Mouse (Mus musculus): ENCODE data around the gene Phldb2. TPM values are rescaled to one million over a fixed set of nuclear protein-coding genes. Genes with fewer than 3 reads are reported as not detected.

The Phldb2 gene
- polyA plus RNA-seq, 1 experiment from 2014 or later: 40.2 TPM

- Histone ChIP-seq H3K9me3 (ENCODE audit: control insufficient read depth, low read length) (no peaks in the 10 kb centered on the region), H3K4me2 (ENCODE audit: low read depth, low read length) (no peak overlapping the region), H3K4me3 (ENCODE audit: low read depth, low read length) (no peak overlapping the region), H3K27me3 (replicated peaks; ENCODE audit: control insufficient read depth, insufficient read depth, low read length) (no peaks in the 10 kb centered on the region), H3K9ac (ENCODE audit: low read depth, low read length) (no peak overlapping the region), H3K36me3 (ENCODE audit: control insufficient read depth, insufficient read depth, low read length) (peaks cover 8% of the 10 kb centered on the region), H3K4me1 (ENCODE audit: control insufficient read depth, insufficient read depth, low read length) (no peaks in the 10 kb centered on the region), H3K27ac (replicated peaks; ENCODE audit: low read depth, low read length) (no peak overlapping the region)
- DNase-seq (ENCODE audit: low spot score) (no peak), ATAC-seq (ENCODE audit: low read depth) (no peak)
- 75% methylated on average over 3 of the region's 3 CpGs for WGBS
Observed at GRCm38 (mm10) chr16:45817795-45818194, 135.6 kb downstream of the Phldb2 start.

- Histone ChIP-seq H3K27ac (replicated peaks; ENCODE audit: low read depth, low read length) (no peak overlapping the region), H3K4me2 (ENCODE audit: low read depth, low read length) (no peak overlapping the region), H3K9ac (ENCODE audit: low read depth, low read length) (no peak overlapping the region), H3K27me3 (replicated peaks; ENCODE audit: control insufficient read depth, insufficient read depth, low read length) (no peaks in the 10 kb centered on the region), H3K36me3 (ENCODE audit: control insufficient read depth, insufficient read depth, low read length) (peaks cover 5% of the 10 kb centered on the region; the same call in 1 of the 2 replicates), H3K4me1 (ENCODE audit: control insufficient read depth, insufficient read depth, low read length) (no peaks in the 10 kb centered on the region; the same call in 1 of the 2 replicates), H3K9me3 (ENCODE audit: control insufficient read depth, low read length) (no peaks in the 10 kb centered on the region), H3K4me3 (ENCODE audit: low read depth, low read length) (no peak overlapping the region)
- DNase-seq (ENCODE audit: low spot score): no peak
- ATAC-seq (ENCODE audit: low read depth): no peak
Observed at GRCm38 (mm10) chr16:45816670-45817069, 136.7 kb downstream of the Phldb2 start.

DNA sequence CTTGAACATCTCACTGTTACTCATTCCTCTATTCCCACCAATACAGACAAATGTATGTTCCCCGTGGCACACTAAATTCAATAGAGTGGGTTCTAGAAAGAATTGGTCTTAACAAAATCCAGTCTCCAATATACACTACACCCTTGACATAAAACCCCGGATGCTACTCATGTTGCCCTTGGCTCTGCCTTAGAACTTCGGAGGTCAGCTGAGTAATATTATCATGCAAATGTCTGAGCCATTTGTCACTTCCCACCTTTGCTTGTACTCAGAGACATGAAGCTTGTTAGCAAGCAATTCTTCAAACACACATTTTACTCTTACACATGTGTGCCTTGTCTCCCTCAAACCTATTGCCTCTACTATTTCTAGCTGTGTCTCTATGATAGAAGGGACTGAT, 138.8 kb downstream of the Phldb2 start:
- 92% methylated on average over 3 of the region's 3 CpGs for WGBS
- no peaks in the 10 kb centered on the region for H3K36me3 ChIP-seq (ENCODE audit: control insufficient read depth, insufficient read depth, low read length)
- no peak overlapping the region for H3K4me3 ChIP-seq (ENCODE audit: low read depth, low read length)
- ATAC-seq (ENCODE audit: low read depth): no peak
- H3K27me3 ChIP-seq (replicated peaks; ENCODE audit: control insufficient read depth, insufficient read depth, low read length): no peaks in the 10 kb centered on the region
- no peak overlapping the region for H3K4me2 ChIP-seq (ENCODE audit: low read depth, low read length)
- H3K9me3 ChIP-seq (ENCODE audit: control insufficient read depth, low read length): no peaks in the 10 kb centered on the region
- no peak overlapping the region for H3K9ac ChIP-seq (ENCODE audit: low read depth, low read length)
- DNase-seq (ENCODE audit: low spot score): no peak
- H3K4me1 ChIP-seq (ENCODE audit: control insufficient read depth, insufficient read depth, low read length): peaks cover 17% of the 10 kb centered on the region
- H3K27ac ChIP-seq (replicated peaks; ENCODE audit: low read depth, low read length): no peak overlapping the region

DNA sequence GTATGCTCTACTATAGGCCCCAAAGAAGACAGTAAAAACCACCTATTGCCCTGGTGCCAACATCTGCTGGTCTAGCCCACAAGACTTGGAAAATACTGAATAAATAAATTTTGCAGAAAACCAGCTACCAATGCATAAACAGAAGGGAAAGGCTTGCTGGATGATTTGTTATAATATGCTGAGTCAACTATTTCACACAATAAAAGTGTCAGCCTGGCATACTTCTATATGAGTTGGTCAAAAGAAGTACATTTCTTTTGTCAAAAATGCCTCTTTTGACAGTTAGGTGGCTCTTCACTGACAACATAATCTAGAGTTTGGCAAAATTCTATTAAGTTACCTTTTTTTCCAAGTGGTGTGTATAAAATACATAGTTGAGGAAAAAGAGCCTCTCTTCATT, 141.6 kb downstream of the Phldb2 start:
- ATAC-seq (ENCODE audit: low read depth) (no peak), DNase-seq (ENCODE audit: low spot score) (no peak)
- Histone ChIP-seq H3K36me3 (ENCODE audit: control insufficient read depth, insufficient read depth, low read length) (peaks cover 16% of the 10 kb centered on the region), H3K4me3 (ENCODE audit: low read depth, low read length) (no peak overlapping the region), H3K9me3 (ENCODE audit: control insufficient read depth, low read length) (no peaks in the 10 kb centered on the region), H3K4me1 (ENCODE audit: control insufficient read depth, insufficient read depth, low read length) (peaks cover 18% of the 10 kb centered on the region), H3K27ac (replicated peaks; ENCODE audit: low read depth, low read length) (no peak overlapping the region), H3K27me3 (replicated peaks; ENCODE audit: control insufficient read depth, insufficient read depth, low read length) (no peaks in the 10 kb centered on the region), H3K4me2 (ENCODE audit: low read depth, low read length) (no peak overlapping the region), H3K9ac (ENCODE audit: low read depth, low read length) (no peak overlapping the region)

DNA sequence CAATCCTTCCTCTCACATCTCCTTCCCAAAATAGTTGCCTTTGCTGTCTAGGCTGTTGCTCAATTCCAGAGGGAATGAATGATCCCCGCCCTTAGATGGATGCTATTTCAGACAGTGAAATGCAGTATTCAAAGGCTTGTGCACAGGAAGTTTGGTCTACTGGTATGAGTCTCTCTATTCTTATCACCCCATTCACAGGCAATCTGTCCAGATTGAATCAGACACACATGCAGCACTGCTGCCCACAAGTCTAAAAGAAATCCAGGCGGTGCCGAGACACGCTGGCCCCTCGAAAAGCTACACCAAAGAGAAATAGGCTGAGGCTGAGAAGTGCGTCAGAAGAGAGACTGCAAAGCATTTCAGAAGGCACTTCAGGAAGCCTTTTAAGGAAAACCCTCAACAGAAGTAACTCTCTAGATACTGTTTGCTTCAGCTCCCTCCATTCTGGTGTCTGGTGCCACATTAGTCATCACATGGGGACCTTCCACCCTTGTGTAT, 142.5 kb downstream of the Phldb2 start:
- H3K27me3 ChIP-seq (replicated peaks; ENCODE audit: control insufficient read depth, insufficient read depth, low read length): no peaks in the 10 kb centered on the region
- peaks cover 23% of the 10 kb centered on the region for H3K36me3 ChIP-seq (ENCODE audit: control insufficient read depth, insufficient read depth, low read length)
- H3K4me1 ChIP-seq (ENCODE audit: control insufficient read depth, insufficient read depth, low read length): peaks cover 18% of the 10 kb centered on the region
- DNase-seq (ENCODE audit: low spot score): no peak
- no peak overlapping the region for H3K9ac ChIP-seq (ENCODE audit: low read depth, low read length)
- H3K9me3 ChIP-seq (ENCODE audit: control insufficient read depth, low read length): no peaks in the 10 kb centered on the region
- no peak overlapping the region for H3K4me2 ChIP-seq (ENCODE audit: low read depth, low read length)
- H3K27ac ChIP-seq (replicated peaks; ENCODE audit: low read depth, low read length): peak overlapping the region; percentile 55; the same call in 1 of the 2 replicates
- H3K4me3 ChIP-seq (ENCODE audit: low read depth, low read length): no peak overlapping the region
- WGBS: 55% methylated on average over 6 of the region's 6 CpGs
- ATAC-seq (ENCODE audit: low read depth): peak; percentile 44

DNA sequence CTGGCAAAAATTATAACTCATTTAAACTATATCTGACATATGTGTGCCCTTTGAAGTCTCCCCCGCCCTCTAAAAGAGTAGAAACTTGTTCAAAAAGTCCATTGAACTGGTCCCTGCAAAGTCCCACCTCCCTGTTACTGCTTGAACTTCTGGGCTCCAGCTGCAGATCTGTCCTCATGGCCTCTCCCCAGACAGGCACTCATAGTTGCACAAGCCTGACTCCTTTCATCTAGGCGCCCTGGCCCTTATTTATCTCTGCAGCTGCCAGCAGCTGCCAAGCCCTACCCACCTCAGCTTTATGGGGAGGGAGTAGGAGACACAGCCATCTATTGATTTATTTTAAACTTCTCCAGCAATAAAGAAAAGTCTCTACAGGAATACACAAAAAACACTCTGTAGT, 143.2 kb downstream of the Phldb2 start:
- Histone ChIP-seq H3K4me1 (ENCODE audit: control insufficient read depth, insufficient read depth, low read length) (peaks cover 18% of the 10 kb centered on the region), H3K9me3 (ENCODE audit: control insufficient read depth, low read length) (no peaks in the 10 kb centered on the region), H3K4me2 (ENCODE audit: low read depth, low read length) (no peak overlapping the region), H3K9ac (ENCODE audit: low read depth, low read length) (no peak overlapping the region), H3K27me3 (replicated peaks; ENCODE audit: control insufficient read depth, insufficient read depth, low read length) (no peaks in the 10 kb centered on the region), H3K36me3 (ENCODE audit: control insufficient read depth, insufficient read depth, low read length) (peaks cover 29% of the 10 kb centered on the region), H3K27ac (replicated peaks; ENCODE audit: low read depth, low read length) (peak overlapping the region; percentile 55; the same call in 1 of the 2 replicates), H3K4me3 (ENCODE audit: low read depth, low read length) (no peak overlapping the region)
- WGBS: 55% methylated on average over 2 of the region's 2 CpGs
- peak; percentile 64 for DNase-seq (ENCODE audit: low spot score)
- ATAC-seq (ENCODE audit: low read depth): 0 out of 2 replicates have a peak, but pooled peaks have one; percentile 41

GRCm38 (mm10) chr16:45804708-45805107, 148.7 kb downstream of the Phldb2 start:
- no peak for DNase-seq (ENCODE audit: low spot score)
- Histone ChIP-seq H3K36me3 (ENCODE audit: control insufficient read depth, insufficient read depth, low read length) (peaks cover 68% of the 10 kb centered on the region), H3K4me3 (ENCODE audit: low read depth, low read length) (no peak overlapping the region), H3K27ac (replicated peaks; ENCODE audit: low read depth, low read length) (no peak overlapping the region), H3K27me3 (replicated peaks; ENCODE audit: control insufficient read depth, insufficient read depth, low read length) (no peaks in the 10 kb centered on the region), H3K9ac (ENCODE audit: low read depth, low read length) (no peak overlapping the region), H3K4me1 (ENCODE audit: control insufficient read depth, insufficient read depth, low read length) (peaks cover 1% of the 10 kb centered on the region), H3K4me2 (ENCODE audit: low read depth, low read length) (no peak overlapping the region), H3K9me3 (ENCODE audit: control insufficient read depth, low read length) (no peaks in the 10 kb centered on the region)
- 66% methylated on average over 3 of the region's 3 CpGs for WGBS
- no peak for ATAC-seq (ENCODE audit: low read depth)

GRCm38 (mm10) chr16:45800406-45800805, 153.0 kb downstream of the Phldb2 start:
- Histone ChIP-seq H3K4me3 (ENCODE audit: low read depth, low read length) (no peak overlapping the region), H3K27me3 (replicated peaks; ENCODE audit: control insufficient read depth, insufficient read depth, low read length) (no peaks in the 10 kb centered on the region), H3K27ac (replicated peaks; ENCODE audit: low read depth, low read length) (peak overlapping the region; percentile 46; the same call in 1 of the 2 replicates), H3K9me3 (ENCODE audit: control insufficient read depth, low read length) (no peaks in the 10 kb centered on the region), H3K36me3 (ENCODE audit: control insufficient read depth, insufficient read depth, low read length) (peaks cover 53% of the 10 kb centered on the region), H3K4me1 (ENCODE audit: control insufficient read depth, insufficient read depth, low read length) (no peaks in the 10 kb centered on the region), H3K9ac (ENCODE audit: low read depth, low read length) (no peak overlapping the region), H3K4me2 (ENCODE audit: low read depth, low read length) (no peak overlapping the region)
- no peak for DNase-seq (ENCODE audit: low spot score)
- no peak for ATAC-seq (ENCODE audit: low read depth)
- 62% methylated on average over 2 of the region's 2 CpGs for WGBS

GRCm38 (mm10) chr16:45799150-45799549, 154.2 kb downstream of the Phldb2 start:
- H3K4me2 ChIP-seq (ENCODE audit: low read depth, low read length): no peak overlapping the region
- H3K36me3 ChIP-seq (ENCODE audit: control insufficient read depth, insufficient read depth, low read length): peaks cover 51% of the 10 kb centered on the region
- no peak overlapping the region for H3K27ac ChIP-seq (replicated peaks; ENCODE audit: low read depth, low read length)
- no peaks in the 10 kb centered on the region for H3K9me3 ChIP-seq (ENCODE audit: control insufficient read depth, low read length)
- no peaks in the 10 kb centered on the region for H3K27me3 ChIP-seq (replicated peaks; ENCODE audit: control insufficient read depth, insufficient read depth, low read length)
- H3K9ac ChIP-seq (ENCODE audit: low read depth, low read length): no peak overlapping the region
- peak; percentile 67 for DNase-seq (ENCODE audit: low spot score)
- H3K4me3 ChIP-seq (ENCODE audit: low read depth, low read length): no peak overlapping the region
- WGBS: 68% methylated on average over 4 of the region's 4 CpGs
- H3K4me1 ChIP-seq (ENCODE audit: control insufficient read depth, insufficient read depth, low read length): no peaks in the 10 kb centered on the region
- ATAC-seq (ENCODE audit: low read depth): peak; percentile 48; the same call in 1 of the 2 replicates

All from embryonic facial prominence, embryonic 14.5 days (tissue).